Mouse (Mus musculus): ENCODE data around the gene Adam22. TPM values are rescaled to one million over a fixed set of nuclear protein-coding genes. Genes with fewer than 3 reads are reported as not detected.
"Not testable (repeated sequence)": the region's sequence is repeated elsewhere in the genome, so short reads cannot be mapped to it uniquely, and the experiment has no call there.

Adam22 gene
- polyA plus RNA-seq, 1 experiment = not detected

- TF ChIP-seq GATA1 (IDR thresholded peaks at IDR 0.05; ENCODE audit: low read length) (no peak), TAL1 (IDR thresholded peaks at IDR 0.05; ENCODE audit: low read length) (no peak)
- Histone ChIP-seq H3K9me3 (ENCODE audit: control insufficient read depth, low read length) (no peaks in the 10 kb centered on the region), H3K36me3 (ENCODE audit: control insufficient read depth) (no peaks in the 10 kb centered on the region), H3K4me3 (replicated peaks) (no peak overlapping the region), H3K4me1 (ENCODE audit: control insufficient read depth) (no peaks in the 10 kb centered on the region), H3K27me3 (ENCODE audit: control insufficient read depth) (no peaks in the 10 kb centered on the region)
Observed at GRCm38 (mm10) chr5:8224321-8224705, 143.6 kb downstream of the Adam22 start.

DNA sequence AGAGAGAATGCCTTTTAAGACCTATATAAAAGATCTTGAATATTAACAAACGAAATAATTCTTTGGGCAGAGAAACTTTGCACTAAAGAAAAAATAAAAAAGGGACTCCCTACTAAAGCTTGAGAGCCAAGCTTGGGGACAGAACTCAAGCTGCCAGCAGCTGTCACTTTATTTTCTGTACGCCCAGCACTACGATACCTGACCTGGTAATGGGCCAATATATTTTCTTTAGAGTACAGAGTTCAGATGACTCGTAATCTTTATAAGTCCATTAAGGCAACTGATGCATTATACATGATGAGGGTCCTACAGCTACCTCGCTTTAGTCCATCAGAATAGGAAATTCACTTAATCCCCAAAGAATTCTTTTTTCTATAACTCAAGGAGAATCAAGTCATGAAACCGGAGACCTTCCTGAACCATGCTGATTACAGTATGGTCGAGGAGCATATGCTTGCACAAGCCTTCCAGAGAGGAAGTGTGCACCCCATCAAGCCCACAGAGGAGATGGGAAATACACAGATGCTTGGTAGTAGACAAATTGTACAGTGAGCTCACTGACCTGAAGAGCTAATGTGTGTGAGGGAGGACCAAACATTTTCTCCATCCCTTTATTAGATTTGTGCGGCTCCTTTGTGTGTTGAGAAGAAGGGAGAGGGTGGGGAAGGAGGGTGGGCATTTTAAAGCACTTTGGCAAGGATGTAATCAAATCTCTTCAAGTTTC is 144.2 kb downstream of the Adam22 start:
- Histone ChIP-seq H3K9me3 (ENCODE audit: control insufficient read depth, low read length) (no peaks in the 10 kb centered on the region), H3K4me1 (ENCODE audit: control insufficient read depth) (no peaks in the 10 kb centered on the region), H3K27me3 (ENCODE audit: control insufficient read depth) (no peaks in the 10 kb centered on the region), H3K36me3 (ENCODE audit: control insufficient read depth) (no peaks in the 10 kb centered on the region), H3K4me3 (replicated peaks) (no peak overlapping the region)
- TF ChIP-seq GATA1 (IDR thresholded peaks at IDR 0.05; ENCODE audit: low read length) = no peak
- TF ChIP-seq TAL1 (IDR thresholded peaks at IDR 0.05; ENCODE audit: low read length) = no peak

- no peaks in the 10 kb centered on the region for H3K36me3 ChIP-seq (ENCODE audit: control insufficient read depth)
- no peak overlapping the region for H3K4me3 ChIP-seq (replicated peaks)
- no peaks in the 10 kb centered on the region for H3K4me1 ChIP-seq (ENCODE audit: control insufficient read depth)
- no peaks in the 10 kb centered on the region for H3K27me3 ChIP-seq (ENCODE audit: control insufficient read depth)
- no peak for TF ChIP-seq TAL1 (IDR thresholded peaks at IDR 0.05; ENCODE audit: low read length)
- no peak for TF ChIP-seq GATA1 (IDR thresholded peaks at IDR 0.05; ENCODE audit: low read length)
- H3K9me3 ChIP-seq (ENCODE audit: control insufficient read depth, low read length) = no peaks in the 10 kb centered on the region
Observed at GRCm38 (mm10) chr5:8221630-8222029, 146.3 kb downstream of the Adam22 start.

- H3K27me3 ChIP-seq (ENCODE audit: control insufficient read depth) = no peaks in the 10 kb centered on the region
- no peaks in the 10 kb centered on the region for H3K36me3 ChIP-seq (ENCODE audit: control insufficient read depth)
- TF ChIP-seq TAL1 (IDR thresholded peaks at IDR 0.05; ENCODE audit: low read length) (no peak), GATA1 (IDR thresholded peaks at IDR 0.05; ENCODE audit: low read length) (no peak)
- H3K4me3 ChIP-seq (replicated peaks) = no peak overlapping the region
- no peaks in the 10 kb centered on the region for H3K9me3 ChIP-seq (ENCODE audit: control insufficient read depth, low read length)
- no peaks in the 10 kb centered on the region for H3K4me1 ChIP-seq (ENCODE audit: control insufficient read depth)
Observed at GRCm38 (mm10) chr5:8215841-8216240, 152.1 kb downstream of the Adam22 start.

GRCm38 (mm10) chr5:8184992-8185391 is 183.0 kb downstream of the Adam22 start:
- H3K4me1 ChIP-seq (ENCODE audit: control insufficient read depth); H3K9me3 ChIP-seq (ENCODE audit: control insufficient read depth, low read length); H3K36me3 ChIP-seq (ENCODE audit: control insufficient read depth); H3K4me3 ChIP-seq (replicated peaks); H3K27me3 ChIP-seq (ENCODE audit: control insufficient read depth): not testable (repeated sequence)

DNA sequence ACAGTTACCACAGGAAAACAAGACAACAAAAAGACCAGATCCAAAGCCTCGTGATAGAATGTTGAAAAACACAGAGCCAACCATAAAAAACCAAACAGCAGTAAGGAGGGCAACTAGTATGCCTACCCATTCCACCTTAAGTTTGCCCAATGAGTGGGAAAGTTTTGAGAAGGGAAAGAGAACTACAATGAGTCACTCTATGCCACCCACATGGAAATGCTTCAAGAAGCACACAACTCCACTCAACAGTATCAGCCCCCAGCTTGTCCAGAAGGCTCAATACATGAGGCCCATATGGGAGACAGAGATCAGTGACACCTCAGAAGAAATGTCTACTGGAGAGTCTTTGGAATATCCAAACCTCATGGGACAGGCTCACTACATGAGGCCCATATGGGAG is 187.3 kb downstream of the Adam22 start:
- Histone ChIP-seq H3K4me3 (replicated peaks) (no peak overlapping the region), H3K27me3 (ENCODE audit: control insufficient read depth) (no peaks in the 10 kb centered on the region), H3K9me3 (ENCODE audit: control insufficient read depth, low read length) (no peaks in the 10 kb centered on the region; the same call in 1 of the 2 replicates), H3K36me3 (ENCODE audit: control insufficient read depth) (no peaks in the 10 kb centered on the region), H3K4me1 (ENCODE audit: control insufficient read depth) (no peaks in the 10 kb centered on the region)
- TF ChIP-seq TAL1 (IDR thresholded peaks at IDR 0.05; ENCODE audit: low read length) = no peak

DNA sequence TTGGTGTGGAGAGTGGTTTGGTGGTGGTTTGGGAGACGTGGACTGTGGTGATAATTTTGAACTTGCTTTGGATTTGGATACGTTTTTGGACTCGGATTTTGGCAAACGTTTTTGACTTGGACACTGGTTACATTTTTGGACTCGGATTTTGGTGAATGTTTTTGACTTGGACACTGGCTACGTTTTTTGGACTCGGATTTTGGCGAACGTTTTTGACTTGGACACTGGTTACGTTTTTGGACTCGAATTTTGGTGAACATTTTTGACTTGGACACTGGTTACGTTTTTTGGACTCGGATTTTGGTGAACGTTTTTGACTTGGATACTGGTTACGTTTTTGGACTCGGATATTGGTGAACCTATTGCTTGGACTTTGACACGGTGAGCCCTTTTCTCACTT is 189.8 kb downstream of the Adam22 start:
- H3K9me3 ChIP-seq (ENCODE audit: control insufficient read depth, low read length) = no peaks in the 10 kb centered on the region; the same call in 1 of the 2 replicates
- TF ChIP-seq TAL1 (IDR thresholded peaks at IDR 0.05; ENCODE audit: low read length) (no peak), GATA1 (IDR thresholded peaks at IDR 0.05; ENCODE audit: low read length) (no peak)
- no peak overlapping the region for H3K4me3 ChIP-seq (replicated peaks)
- H3K4me1 ChIP-seq (ENCODE audit: control insufficient read depth) = no peaks in the 10 kb centered on the region
- H3K36me3 ChIP-seq (ENCODE audit: control insufficient read depth) = no peaks in the 10 kb centered on the region
- no peaks in the 10 kb centered on the region for H3K27me3 ChIP-seq (ENCODE audit: control insufficient read depth)

DNA sequence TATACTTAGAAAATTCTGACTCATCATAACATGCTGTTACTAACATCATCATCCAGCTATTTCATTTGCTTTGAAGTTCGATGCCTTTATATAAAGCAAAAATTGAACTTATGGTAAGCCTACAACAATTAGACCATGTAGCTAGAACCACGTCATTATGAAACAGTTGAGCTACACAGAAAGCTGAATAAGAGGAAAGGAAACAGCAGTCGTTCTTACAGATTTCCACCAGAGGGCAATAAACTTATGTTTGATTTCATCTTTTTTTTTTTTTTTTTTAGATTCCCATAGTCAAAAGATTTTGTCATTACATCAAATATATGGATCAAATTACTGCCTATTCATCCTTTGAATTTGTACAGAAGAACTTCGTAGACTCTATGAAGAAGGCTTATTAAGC is 203.2 kb downstream of the Adam22 start:
- H3K4me3 ChIP-seq (replicated peaks) = no peak overlapping the region
- H3K4me1 ChIP-seq (ENCODE audit: control insufficient read depth) = no peaks in the 10 kb centered on the region
- H3K27me3 ChIP-seq (ENCODE audit: control insufficient read depth) = no peaks in the 10 kb centered on the region
- TF ChIP-seq TAL1 (IDR thresholded peaks at IDR 0.05; ENCODE audit: low read length) = no peak
- TF ChIP-seq GATA1 (IDR thresholded peaks at IDR 0.05; ENCODE audit: low read length) = no peak
- H3K9me3 ChIP-seq (ENCODE audit: control insufficient read depth, low read length) = no peaks in the 10 kb centered on the region
- no peaks in the 10 kb centered on the region for H3K36me3 ChIP-seq (ENCODE audit: control insufficient read depth)

DNA sequence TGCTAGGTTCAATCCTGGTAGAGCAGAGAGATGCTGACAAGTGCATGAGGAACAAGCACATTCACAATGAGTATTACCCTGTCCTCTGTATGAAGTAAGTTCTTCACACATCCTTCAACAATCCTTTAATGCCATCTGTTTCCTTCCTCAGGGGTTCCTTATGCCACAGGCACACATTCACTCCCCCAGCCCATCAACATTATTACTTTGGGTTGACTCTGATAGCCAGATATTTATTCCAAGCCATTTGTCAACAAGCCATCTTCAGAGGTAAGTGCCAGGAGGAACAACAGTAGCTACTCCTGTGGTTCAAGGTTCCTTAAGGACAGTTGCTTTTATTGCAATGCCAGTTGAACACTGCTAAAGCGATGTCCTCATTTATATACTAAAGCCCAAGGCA is 216.3 kb downstream of the Adam22 start:
- Histone ChIP-seq H3K27me3 (ENCODE audit: control insufficient read depth) (no peaks in the 10 kb centered on the region), H3K4me3 (replicated peaks) (no peak overlapping the region), H3K9me3 (ENCODE audit: control insufficient read depth, low read length) (no peaks in the 10 kb centered on the region), H3K36me3 (ENCODE audit: control insufficient read depth) (no peaks in the 10 kb centered on the region), H3K4me1 (ENCODE audit: control insufficient read depth) (no peaks in the 10 kb centered on the region)
- no peak for TF ChIP-seq GATA1 (IDR thresholded peaks at IDR 0.05; ENCODE audit: low read length)
- TF ChIP-seq TAL1 (IDR thresholded peaks at IDR 0.05; ENCODE audit: low read length) = no peak

GRCm38 (mm10) chr5:8146146-8146545 is 221.8 kb downstream of the Adam22 start:
- Histone ChIP-seq H3K4me3 (replicated peaks) (no peak overlapping the region), H3K9me3 (ENCODE audit: control insufficient read depth, low read length) (no peaks in the 10 kb centered on the region), H3K27me3 (ENCODE audit: control insufficient read depth) (no peaks in the 10 kb centered on the region), H3K36me3 (ENCODE audit: control insufficient read depth) (no peaks in the 10 kb centered on the region), H3K4me1 (ENCODE audit: control insufficient read depth) (no peaks in the 10 kb centered on the region)
- TF ChIP-seq TAL1 (IDR thresholded peaks at IDR 0.05; ENCODE audit: low read length) (no peak), GATA1 (IDR thresholded peaks at IDR 0.05; ENCODE audit: low read length) (no peak)

Measured in erythroblast, embryonic 14.5 days (primary cell).